Mouse (Mus musculus): ENCODE measurements around the gene Btbd11. TPM values are rescaled to one million over a fixed set of nuclear protein-coding genes. Genes with fewer than 3 reads are reported as not detected.

Btbd11 gene
- polyA plus RNA-seq, 1 experiment from 2014 or later = 0.77 TPM

DNA sequence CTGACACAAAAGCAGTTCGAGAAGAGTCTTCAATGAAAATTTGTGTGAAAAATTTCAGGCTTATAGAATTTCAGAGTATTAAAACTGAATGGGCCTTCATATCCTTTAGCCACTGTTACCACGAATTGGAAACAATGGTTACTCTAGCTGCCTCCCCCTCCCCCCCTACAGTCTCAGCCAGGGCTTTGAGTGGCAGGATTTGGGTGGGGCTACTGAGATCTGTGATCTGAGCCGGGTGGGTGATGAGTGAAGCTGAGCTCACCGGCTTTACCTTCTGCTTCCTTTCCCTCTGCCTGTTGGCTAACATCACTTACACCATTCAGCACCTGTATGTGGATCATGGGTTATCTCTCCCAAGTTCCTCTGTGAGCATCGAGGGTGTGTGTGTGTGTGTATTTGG lies 158.4 kb downstream of the Btbd11 start:
- 30% methylated on average over 5 of the region's 5 CpGs for WGBS (ENCODE audit: insufficient replicate concordance)
- Histone ChIP-seq H3K9ac (ENCODE audit: low read depth, low read length) (no peak overlapping the region), H3K27me3 (ENCODE audit: control insufficient read depth, insufficient read depth, low read length) (no peaks in the 10 kb centered on the region; the same call in 1 of the 2 replicates), H3K4me1 (ENCODE audit: control insufficient read depth, insufficient read depth, low read length) (no peaks in the 10 kb centered on the region), H3K27ac (ENCODE audit: low read depth, low read length) (no peak overlapping the region), H3K9me3 (replicated peaks; ENCODE audit: control insufficient read depth, low read length) (no peaks in the 10 kb centered on the region), H3K4me2 (no peak overlapping the region), H3K4me3 (ENCODE audit: low read depth, low read length) (no peak overlapping the region), H3K36me3 (ENCODE audit: control insufficient read depth, insufficient read depth, low read length) (no peaks in the 10 kb centered on the region)
- no peak for ATAC-seq (replicated peaks; ENCODE audit: insufficient number of reproducible peaks, low FRiP score, low TSS enrichment)

GRCm38 (mm10) chr10:85555193-85555592 lies 168.6 kb downstream of the Btbd11 start:
- no peak overlapping the region for H3K4me3 ChIP-seq (ENCODE audit: low read depth, low read length)
- H3K4me2 ChIP-seq = no peak overlapping the region
- H3K36me3 ChIP-seq (ENCODE audit: control insufficient read depth, insufficient read depth, low read length) = no peaks in the 10 kb centered on the region
- H3K27me3 ChIP-seq (ENCODE audit: control insufficient read depth, insufficient read depth, low read length) = no peaks in the 10 kb centered on the region
- no peak for ATAC-seq (replicated peaks; ENCODE audit: insufficient number of reproducible peaks, low FRiP score, low TSS enrichment)
- H3K27ac ChIP-seq (ENCODE audit: low read depth, low read length) = no peak overlapping the region
- WGBS (ENCODE audit: insufficient replicate concordance) = 58% methylated on average over 8 of the region's 8 CpGs
- no peaks in the 10 kb centered on the region for H3K4me1 ChIP-seq (ENCODE audit: control insufficient read depth, insufficient read depth, low read length)
- no peaks in the 10 kb centered on the region for H3K9me3 ChIP-seq (replicated peaks; ENCODE audit: control insufficient read depth, low read length)
- no peak overlapping the region for H3K9ac ChIP-seq (ENCODE audit: low read depth, low read length)

DNA sequence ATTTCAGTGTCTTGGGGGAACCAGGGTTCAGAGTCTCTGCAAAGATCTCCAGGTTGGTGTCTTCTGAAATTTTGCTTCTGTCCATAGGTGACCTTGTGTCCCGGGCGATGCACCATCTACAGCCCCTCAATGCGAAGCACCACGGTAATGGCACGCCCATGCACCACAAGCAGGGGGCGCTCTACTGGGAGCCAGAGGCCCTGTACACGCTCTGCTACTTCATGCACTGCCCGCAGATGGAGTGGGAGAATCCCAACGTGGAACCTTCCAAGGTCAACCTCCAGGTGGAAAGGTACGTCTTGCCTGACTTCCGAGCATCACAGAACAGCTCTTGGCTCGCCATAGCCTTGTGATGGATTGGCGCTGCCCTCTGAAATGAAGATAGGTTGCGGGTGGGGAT lies 174.8 kb downstream of the Btbd11 start:
- Histone ChIP-seq H3K9me3 (replicated peaks; ENCODE audit: control insufficient read depth, low read length) (no peaks in the 10 kb centered on the region), H3K27me3 (ENCODE audit: control insufficient read depth, insufficient read depth, low read length) (no peaks in the 10 kb centered on the region), H3K9ac (ENCODE audit: low read depth, low read length) (no peak overlapping the region), H3K4me1 (ENCODE audit: control insufficient read depth, insufficient read depth, low read length) (no peaks in the 10 kb centered on the region), H3K4me2 (no peak overlapping the region), H3K36me3 (ENCODE audit: control insufficient read depth, insufficient read depth, low read length) (no peaks in the 10 kb centered on the region), H3K27ac (ENCODE audit: low read depth, low read length) (no peak overlapping the region), H3K4me3 (ENCODE audit: low read depth, low read length) (no peak overlapping the region)
- WGBS (ENCODE audit: insufficient replicate concordance) = 85% methylated on average over 14 of the region's 14 CpGs
- no peak for ATAC-seq (replicated peaks; ENCODE audit: insufficient number of reproducible peaks, low FRiP score, low TSS enrichment)

- 81% methylated on average over 5 of the region's 5 CpGs for WGBS (ENCODE audit: insufficient replicate concordance)
- H3K27me3 ChIP-seq (ENCODE audit: control insufficient read depth, insufficient read depth, low read length) = no peaks in the 10 kb centered on the region
- no peak overlapping the region for H3K27ac ChIP-seq (ENCODE audit: low read depth, low read length)
- no peak overlapping the region for H3K9ac ChIP-seq (ENCODE audit: low read depth, low read length)
- H3K4me3 ChIP-seq (ENCODE audit: low read depth, low read length) = no peak overlapping the region
- H3K36me3 ChIP-seq (ENCODE audit: control insufficient read depth, insufficient read depth, low read length) = no peaks in the 10 kb centered on the region
- ATAC-seq (replicated peaks; ENCODE audit: insufficient number of reproducible peaks, low FRiP score, low TSS enrichment) = no peak
- peaks cover 5% of the 10 kb centered on the region for H3K4me1 ChIP-seq (ENCODE audit: control insufficient read depth, insufficient read depth, low read length)
- H3K4me2 ChIP-seq = no peak overlapping the region
- H3K9me3 ChIP-seq (replicated peaks; ENCODE audit: control insufficient read depth, low read length) = no peaks in the 10 kb centered on the region
Measured at GRCm38 (mm10) chr10:85571456-85571855, 184.8 kb downstream of the Btbd11 start.

- no peak for ATAC-seq (replicated peaks; ENCODE audit: insufficient number of reproducible peaks, low FRiP score, low TSS enrichment)
Measured at GRCm38 (mm10) chr10:85572571-85572970, 186.0 kb downstream of the Btbd11 start.

DNA sequence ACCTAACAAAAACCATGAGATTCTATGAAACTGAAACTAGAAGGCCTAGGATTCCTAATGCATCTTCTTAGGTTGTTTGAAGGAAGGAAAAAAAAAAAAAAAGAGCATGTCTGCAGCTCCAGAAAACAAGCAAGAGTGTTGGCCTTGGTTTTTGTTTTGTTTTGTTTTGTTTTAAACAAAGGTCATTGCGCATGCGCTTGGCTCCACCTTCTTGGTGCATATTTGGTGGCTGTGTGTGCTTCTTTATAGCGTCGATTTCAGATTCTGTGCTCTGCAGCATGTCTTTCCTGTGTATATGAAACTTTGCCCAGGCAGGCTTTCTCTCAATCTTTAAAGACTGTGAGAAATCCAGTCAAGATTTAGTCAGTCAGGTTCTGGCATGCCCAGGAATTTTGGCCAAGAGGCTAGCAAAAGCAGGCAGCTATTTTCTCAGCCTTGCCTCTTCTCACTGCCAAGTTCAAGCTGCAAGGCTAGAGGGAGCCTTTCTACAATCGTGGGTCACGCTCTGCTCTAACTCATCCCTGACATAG lies 191.3 kb downstream of the Btbd11 start:
- 85% methylated on average over 6 of the region's 6 CpGs for WGBS (ENCODE audit: insufficient replicate concordance)
- no peak for ATAC-seq (replicated peaks; ENCODE audit: insufficient number of reproducible peaks, low FRiP score, low TSS enrichment)
- Histone ChIP-seq H3K9me3 (replicated peaks; ENCODE audit: control insufficient read depth, low read length) (no peaks in the 10 kb centered on the region), H3K4me3 (ENCODE audit: low read depth, low read length) (no peak overlapping the region), H3K4me2 (no peak overlapping the region), H3K4me1 (ENCODE audit: control insufficient read depth, insufficient read depth, low read length) (peaks cover 5% of the 10 kb centered on the region), H3K36me3 (ENCODE audit: control insufficient read depth, insufficient read depth, low read length) (no peaks in the 10 kb centered on the region), H3K27me3 (ENCODE audit: control insufficient read depth, insufficient read depth, low read length) (no peaks in the 10 kb centered on the region), H3K9ac (ENCODE audit: low read depth, low read length) (no peak overlapping the region), H3K27ac (ENCODE audit: low read depth, low read length) (no peak overlapping the region)

More at GRCm38 (mm10) chr10:85572571-85572970, 186.0 kb downstream of the Btbd11 start:
- no peak overlapping the region for H3K4me2 ChIP-seq
- no peak overlapping the region for H3K4me3 ChIP-seq (ENCODE audit: low read depth, low read length)
- H3K4me1 ChIP-seq (ENCODE audit: control insufficient read depth, insufficient read depth, low read length) = peaks cover 5% of the 10 kb centered on the region
- WGBS (ENCODE audit: insufficient replicate concordance) = 80% methylated on average over 7 of the region's 7 CpGs
- H3K36me3 ChIP-seq (ENCODE audit: control insufficient read depth, insufficient read depth, low read length) = no peaks in the 10 kb centered on the region
- H3K9ac ChIP-seq (ENCODE audit: low read depth, low read length) = no peak overlapping the region
- H3K9me3 ChIP-seq (replicated peaks; ENCODE audit: control insufficient read depth, low read length) = no peaks in the 10 kb centered on the region
- no peaks in the 10 kb centered on the region for H3K27me3 ChIP-seq (ENCODE audit: control insufficient read depth, insufficient read depth, low read length)
- H3K27ac ChIP-seq (ENCODE audit: low read depth, low read length) = no peak overlapping the region

DNA sequence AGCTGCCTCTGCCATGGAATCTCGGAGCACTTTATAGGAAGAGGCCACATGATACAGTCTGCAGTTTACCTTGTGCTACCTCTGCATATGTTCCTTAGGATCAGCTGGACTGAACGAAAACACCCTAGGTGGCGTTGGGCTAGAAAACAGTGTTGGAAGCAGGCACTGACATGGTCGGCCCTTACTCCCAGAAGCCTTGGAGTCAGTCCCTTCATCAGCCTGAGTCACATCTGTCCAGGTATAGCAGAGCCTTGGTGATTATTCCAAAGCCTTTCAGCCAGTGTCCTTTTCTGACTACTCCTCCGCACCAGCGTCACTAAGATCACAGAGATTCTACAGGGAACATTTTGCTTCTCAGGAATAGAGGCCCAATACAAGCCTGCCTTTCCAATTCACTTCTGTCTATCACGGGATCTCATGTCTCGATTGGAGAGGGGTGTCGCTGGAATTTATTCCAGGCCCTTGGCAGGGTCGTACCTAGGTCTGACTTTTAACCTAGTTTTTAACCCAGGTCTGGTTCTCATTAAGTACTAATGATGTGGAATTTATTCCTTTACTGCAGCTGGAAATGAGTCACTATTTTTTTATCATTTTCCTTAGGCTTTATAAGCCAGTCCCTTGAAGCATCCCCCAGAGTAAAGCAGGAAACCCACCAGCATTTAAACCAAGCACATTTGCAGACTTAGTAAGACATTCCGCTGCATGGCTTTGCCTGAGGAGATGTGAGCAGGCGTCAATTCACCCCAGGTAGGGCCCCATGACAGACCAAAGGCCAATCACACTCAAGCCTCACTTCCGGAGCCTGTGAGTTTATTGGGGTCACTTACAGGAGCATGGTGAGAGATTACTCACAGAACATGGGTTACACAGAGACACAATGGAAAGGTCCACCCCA lies 192.2 kb downstream of the Btbd11 start:
- ATAC-seq (replicated peaks; ENCODE audit: insufficient number of reproducible peaks, low FRiP score, low TSS enrichment) = no peak

GRCm38 (mm10) chr10:85587758-85588157 lies 201.1 kb downstream of the Btbd11 start:
- no peak overlapping the region for H3K27ac ChIP-seq (ENCODE audit: low read depth, low read length)
- 0 out of 2 replicates have a peak, but pooled peaks cover 2% of the 10 kb centered on the region for H3K4me1 ChIP-seq (ENCODE audit: control insufficient read depth, insufficient read depth, low read length)
- 76% methylated on average over 3 of the region's 3 CpGs for WGBS (ENCODE audit: insufficient replicate concordance)
- H3K27me3 ChIP-seq (ENCODE audit: control insufficient read depth, insufficient read depth, low read length) = no peaks in the 10 kb centered on the region
- H3K9me3 ChIP-seq (replicated peaks; ENCODE audit: control insufficient read depth, low read length) = no peaks in the 10 kb centered on the region
- no peak overlapping the region for H3K4me2 ChIP-seq
- H3K9ac ChIP-seq (ENCODE audit: low read depth, low read length) = no peak overlapping the region
- no peak for ATAC-seq (replicated peaks; ENCODE audit: insufficient number of reproducible peaks, low FRiP score, low TSS enrichment)
- H3K36me3 ChIP-seq (ENCODE audit: control insufficient read depth, insufficient read depth, low read length) = no peaks in the 10 kb centered on the region
- no peak overlapping the region for H3K4me3 ChIP-seq (ENCODE audit: low read depth, low read length)

More for the DNA sequence above, 192.2 kb downstream of the Btbd11 start:
- Histone ChIP-seq H3K9ac (ENCODE audit: low read depth, low read length) (no peak overlapping the region), H3K36me3 (ENCODE audit: control insufficient read depth, insufficient read depth, low read length) (no peaks in the 10 kb centered on the region), H3K27me3 (ENCODE audit: control insufficient read depth, insufficient read depth, low read length) (no peaks in the 10 kb centered on the region), H3K4me2 (no peak overlapping the region), H3K27ac (ENCODE audit: low read depth, low read length) (no peak overlapping the region), H3K9me3 (replicated peaks; ENCODE audit: control insufficient read depth, low read length) (no peaks in the 10 kb centered on the region), H3K4me3 (ENCODE audit: low read depth, low read length) (no peak overlapping the region), H3K4me1 (ENCODE audit: control insufficient read depth, insufficient read depth, low read length) (peaks cover 5% of the 10 kb centered on the region)
- 78% methylated on average over 13 of the region's 13 CpGs for WGBS (ENCODE audit: insufficient replicate concordance)
